Mouse (Mus musculus) testis, adult 2 months (tissue): Measurements from ENCODE around the gene Spaca6. TPM values are rescaled to one million over a fixed set of nuclear protein-coding genes. Genes with fewer than 3 reads are reported as not detected.
"Not testable (repeated sequence)": the region's sequence is repeated elsewhere in the genome, so short reads cannot be mapped to it uniquely, and the experiment has no call there.

Source experiments
- H3K27ac ChIP-seq: fragments of 200-500 bp; 2 replicates; pipeline ENCODE4 v1.5.1; 2012; ENCODE audit warnings: low read depth, low read length; ENCODE audit not compliant: control insufficient read depth, insufficient read depth
- H3K27me3 ChIP-seq: fragments of 200-500 bp; 2 replicates; pipeline ENCODE4 v1.6.1; 2012; ENCODE audit warnings: mild to moderate bottlenecking, low read length, moderate library complexity; ENCODE audit not compliant: control insufficient read depth, insufficient read depth
- H3K36me3 ChIP-seq: fragments of 200-500 bp; 2 replicates; pipeline ENCODE4 v1.6.1; 2012; ENCODE audit warnings: mild to moderate bottlenecking, low read length; ENCODE audit not compliant: control insufficient read depth, insufficient read depth
- H3K4me1 ChIP-seq: fragments of 200-500 bp; 2 replicates; pipeline ENCODE4 v1.6.1; 2012; ENCODE audit warnings: low read length; ENCODE audit not compliant: control insufficient read depth, insufficient read depth
- H3K4me3 ChIP-seq: fragments of 200-500 bp; 2 replicates; pipeline ENCODE4 v1.5.1; 2012; ENCODE audit warnings: low read depth, mild to moderate bottlenecking, low read length, moderate library complexity, mixed read lengths; ENCODE audit not compliant: control insufficient read depth
- CTCF ChIP-seq: fragments of 200-500 bp; IDR thresholded peaks from 2 replicates; pipeline ENCODE4 v1.5.1; 2012; ENCODE audit warnings: low read depth, mild to moderate bottlenecking, inconsistent platforms, low read length, moderate library complexity; ENCODE audit not compliant: control insufficient read depth, insufficient read depth, insufficient replicate concordance
- POLR2A ChIP-seq: fragments of 200-500 bp; IDR thresholded peaks from 2 replicates; pipeline ENCODE4 v1.6.1; 2012; ENCODE audit warnings: low read depth, mild to moderate bottlenecking, inconsistent platforms, low read length, moderate library complexity; ENCODE audit not compliant: control insufficient read depth
- polyA plus RNA-seq: library from polyadenylated mRNA; depleted of rRNA; stranded (reverse); fragments of >200 nt; gene quantifications from 2 replicates; pipeline ENCODE4 v1.2.3, GENCODE M21; 2012

Gene Spaca6
- polyA plus RNA-seq, 1 experiment, result 148 TPM

- H3K4me3 ChIP-seq, result peak overlapping the region; percentile 85
- peak overlapping the region; percentile 23 for H3K27ac ChIP-seq
- H3K27me3 ChIP-seq, result no peaks in the 10 kb centered on the region
- H3K36me3 ChIP-seq, result no peaks in the 10 kb centered on the region
- peaks cover 11% of the 10 kb centered on the region for H3K4me1 ChIP-seq
- no peak for TF ChIP-seq CTCF
- TF ChIP-seq POLR2A, result no peak
Observed at GRCm38 (mm10) chr17:17837426-17837825, 10.5 kb downstream of the Spaca6 start.

GRCm38 (mm10) chr17:17837919-17838701 is 11.2 kb downstream of the Spaca6 start:
- no peaks in the 10 kb centered on the region for H3K36me3 ChIP-seq
- peak overlapping the region; percentile 65 for H3K27ac ChIP-seq
- TF ChIP-seq CTCF (peak; percentile 55), POLR2A (peak; percentile 35; the same call in 1 of the 2 replicates)
- H3K4me3 ChIP-seq, result peak overlapping the region; percentile 85
- H3K4me1 ChIP-seq, result peaks cover 11% of the 10 kb centered on the region
- no peaks in the 10 kb centered on the region for H3K27me3 ChIP-seq

- H3K27me3 ChIP-seq, result no peaks in the 10 kb centered on the region
- H3K27ac ChIP-seq, result no peak overlapping the region
- no peaks in the 10 kb centered on the region for H3K36me3 ChIP-seq
Observed at GRCm38 (mm10) chr17:17839276-17839675, 12.3 kb downstream of the Spaca6 start.

GRCm38 (mm10) chr17:17840796-17841195 is 13.8 kb downstream of the Spaca6 start:
- peaks cover 14% of the 10 kb centered on the region for H3K4me1 ChIP-seq
- TF ChIP-seq POLR2A, result no peak
- no peak for TF ChIP-seq CTCF
- no peak overlapping the region for H3K27ac ChIP-seq
- H3K4me3 ChIP-seq, result no peak overlapping the region
- H3K36me3 ChIP-seq, result no peaks in the 10 kb centered on the region
- no peaks in the 10 kb centered on the region for H3K27me3 ChIP-seq

More at GRCm38 (mm10) chr17:17839276-17839675, 12.3 kb downstream of the Spaca6 start:
- no peak overlapping the region for H3K4me3 ChIP-seq
- TF ChIP-seq POLR2A (no peak), CTCF (no peak)
- peaks cover 14% of the 10 kb centered on the region for H3K4me1 ChIP-seq

GRCm38 (mm10) chr17:17843534-17844261 is 16.7 kb downstream of the Spaca6 start:
- Histone ChIP-seq H3K4me1 (peaks cover 4% of the 10 kb centered on the region), H3K36me3 (no peaks in the 10 kb centered on the region), H3K27ac (no peak overlapping the region), H3K27me3 (no peaks in the 10 kb centered on the region), H3K4me3 (peak overlapping the region; percentile 60)
- TF ChIP-seq CTCF (no peak), POLR2A (no peak)

GRCm38 (mm10) chr17:17844606-17845005 is 17.6 kb downstream of the Spaca6 start:
- H3K4me1 ChIP-seq, H3K36me3 ChIP-seq, H3K27ac ChIP-seq, H3K4me3 ChIP-seq, H3K27me3 ChIP-seq: not testable (repeated sequence)

GRCm38 (mm10) chr17:17845187-17846027 is 18.4 kb downstream of the Spaca6 start:
- Histone ChIP-seq H3K27ac (no peak overlapping the region), H3K36me3 (no peaks in the 10 kb centered on the region)
- TF ChIP-seq CTCF, result no peak
- no peak for TF ChIP-seq POLR2A

More at GRCm38 (mm10) chr17:17845187-17846027, 18.4 kb downstream of the Spaca6 start:
- H3K27me3 ChIP-seq, result no peaks in the 10 kb centered on the region
- no peak overlapping the region for H3K4me3 ChIP-seq
- peaks cover 8% of the 10 kb centered on the region for H3K4me1 ChIP-seq
